Mouse (Mus musculus): ENCODE results near the gene Rpl29. TPM values are rescaled to one million over a fixed set of nuclear protein-coding genes. Genes with fewer than 3 reads are reported as not detected.

The Rpl29 gene
- 716 and 732 TPM in 2 replicates for polyA plus RNA-seq (2016; fragmentation: Nextera tagmentation; extraction: Ambion mirVana)

DNA sequence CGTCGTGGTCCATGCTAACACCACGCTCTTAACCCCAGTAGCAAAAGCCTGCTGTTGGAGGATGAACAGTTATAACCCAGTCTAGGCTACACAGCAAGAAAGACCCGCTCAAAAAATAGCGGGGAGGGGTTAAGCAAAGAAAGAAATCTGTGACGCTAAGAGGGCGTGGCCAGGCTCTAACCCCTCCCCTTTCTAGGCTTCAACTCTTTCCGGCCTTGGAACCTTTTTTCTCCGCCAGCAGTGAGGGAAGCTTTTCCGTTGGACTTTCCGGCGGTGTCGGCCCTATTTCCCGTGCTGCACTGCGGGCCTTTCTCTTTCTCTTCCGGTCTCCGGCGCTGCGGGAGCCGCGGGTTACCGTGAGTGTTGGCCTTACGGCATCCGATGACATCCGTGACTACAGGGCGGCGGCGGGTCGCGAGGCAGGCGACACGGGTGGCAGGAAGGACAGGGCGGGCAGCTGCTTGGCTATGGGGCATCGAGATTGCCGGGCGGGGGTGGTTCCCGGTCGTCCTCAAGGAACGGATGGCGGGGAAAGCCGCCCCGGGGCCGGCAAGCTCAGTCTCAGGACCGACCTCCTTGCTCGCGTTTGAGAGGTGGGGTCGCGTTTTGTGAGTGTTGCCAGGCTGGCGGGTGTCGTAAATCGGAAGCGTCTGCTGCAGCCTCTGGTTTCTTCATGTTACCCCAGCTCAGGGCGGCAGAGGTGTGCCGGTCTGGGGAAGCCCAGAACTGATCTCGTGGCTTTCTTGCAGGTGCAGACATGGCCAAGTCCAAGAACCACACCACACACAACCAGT, at the start of gene Rpl29:
TSS of gene Rpl29 (plus strand) at position 234 of the 794 bp plus-strand sequence.
- no peaks in the 10 kb centered on the region for H3K9me3 ChIP-seq
- H3K36me3 ChIP-seq = peaks cover 33% of the 10 kb centered on the region
- peaks cover 12% of the 10 kb centered on the region for H3K4me1 ChIP-seq
- peak; percentile 94 for ATAC-seq (ENCODE audit: low FRiP score, low read depth)
- H3K4me2 ChIP-seq (replicated peaks) = peak within 1 kb of the TSS; percentile 82
- peak within 1 kb of the TSS; percentile 95 for H3K27ac ChIP-seq (replicated peaks)
- under 1% methylated on average over 55 of the region's 55 CpGs for WGBS
- H3K9ac ChIP-seq (replicated peaks) = peak within 1 kb of the TSS; percentile 99
- H3K27me3 ChIP-seq = no peaks in the 10 kb centered on the region
- peak within 1 kb of the TSS; percentile 77 for H3K4me3 ChIP-seq

DNA sequence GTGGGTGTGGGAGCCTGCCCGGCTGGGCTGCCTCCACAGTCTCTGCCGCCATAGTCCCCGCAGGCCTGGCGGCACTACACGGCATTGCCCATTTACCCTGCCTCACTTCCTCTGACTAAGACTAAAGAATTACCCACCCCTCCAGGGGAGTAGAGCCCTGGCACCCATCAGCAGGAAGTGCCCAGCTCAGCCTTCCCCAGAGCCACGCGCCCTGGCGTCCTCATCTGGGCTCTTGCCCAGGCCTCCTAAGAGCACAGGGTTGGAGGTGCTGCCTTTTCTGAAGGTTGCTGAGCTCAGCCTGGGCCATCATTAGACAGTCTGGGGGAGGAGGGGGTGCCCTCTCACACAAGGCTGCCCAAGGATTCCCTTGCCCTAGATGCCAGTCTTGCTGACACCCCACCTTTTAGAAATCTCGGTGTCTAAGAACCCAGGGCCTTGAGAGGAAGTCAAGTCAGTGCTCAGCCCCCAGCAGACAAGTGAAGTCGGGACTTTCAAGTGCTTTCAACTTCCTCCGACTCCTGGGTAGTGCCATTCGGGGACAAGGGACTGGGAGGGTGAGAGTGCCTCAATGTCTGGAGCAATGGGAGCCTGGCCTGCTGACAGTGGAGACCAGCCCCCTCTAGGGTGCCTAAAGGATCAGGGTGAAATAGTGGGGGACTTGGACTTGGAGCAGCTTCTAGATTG, 42.9 kb upstream of the Rpl29 start:
- Histone ChIP-seq H3K4me3 (no peak overlapping the region), H3K9ac (replicated peaks) (no peak overlapping the region), H3K27ac (replicated peaks) (no peak overlapping the region), H3K4me2 (replicated peaks) (no peak overlapping the region), H3K4me1 (peaks cover 29% of the 10 kb centered on the region), H3K9me3 (no peaks in the 10 kb centered on the region), H3K27me3 (no peaks in the 10 kb centered on the region), H3K36me3 (no peaks in the 10 kb centered on the region)
- no peak for ATAC-seq (ENCODE audit: low FRiP score, low read depth)
- WGBS = 88% methylated on average over 12 of the region's 12 CpGs

DNA sequence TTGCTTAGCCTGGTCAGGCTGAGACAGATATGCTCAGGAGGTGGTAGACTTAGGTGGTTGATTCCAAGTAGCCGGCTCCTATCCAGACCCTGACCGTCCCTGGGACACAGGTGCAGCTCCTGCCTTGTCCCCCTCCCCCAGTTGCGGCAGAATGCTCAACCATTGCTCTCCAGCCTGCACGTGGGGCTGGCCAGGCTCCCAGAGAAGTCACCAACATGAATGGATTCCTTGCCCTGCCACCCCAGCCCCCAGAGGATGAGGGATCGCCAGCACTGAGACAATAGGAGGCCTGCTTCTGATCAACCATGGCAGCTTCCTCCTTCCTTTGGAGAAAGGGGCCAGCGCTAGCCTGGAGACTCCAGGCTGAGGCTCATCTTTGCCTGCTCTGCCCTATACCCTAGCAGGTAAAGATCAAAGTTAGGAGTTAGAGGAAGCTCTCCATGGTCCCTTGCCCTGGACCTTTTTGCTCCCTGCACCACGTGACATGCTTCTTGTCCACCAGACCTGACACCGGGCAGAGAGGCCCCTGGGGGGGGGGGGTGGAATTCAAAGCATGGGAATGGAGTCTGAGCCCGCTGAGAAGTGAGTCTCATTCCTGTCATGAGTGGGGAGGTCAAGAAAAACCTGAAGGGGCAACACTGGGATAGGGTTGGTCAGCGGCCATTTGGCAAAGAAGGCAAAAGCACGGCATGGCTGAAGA, 36.3 kb upstream of the Rpl29 start:
- 83% methylated on average over 11 of the region's 11 CpGs for WGBS
- H3K36me3 ChIP-seq = no peaks in the 10 kb centered on the region
- H3K9me3 ChIP-seq = no peaks in the 10 kb centered on the region
- peaks cover 23% of the 10 kb centered on the region for H3K4me1 ChIP-seq
- no peak overlapping the region for H3K27ac ChIP-seq (replicated peaks)
- no peak overlapping the region for H3K4me3 ChIP-seq
- H3K27me3 ChIP-seq = no peaks in the 10 kb centered on the region
- ATAC-seq (ENCODE audit: low FRiP score, low read depth) = no peak
- no peak overlapping the region for H3K4me2 ChIP-seq (replicated peaks)
- no peak overlapping the region for H3K9ac ChIP-seq (replicated peaks)

DNA sequence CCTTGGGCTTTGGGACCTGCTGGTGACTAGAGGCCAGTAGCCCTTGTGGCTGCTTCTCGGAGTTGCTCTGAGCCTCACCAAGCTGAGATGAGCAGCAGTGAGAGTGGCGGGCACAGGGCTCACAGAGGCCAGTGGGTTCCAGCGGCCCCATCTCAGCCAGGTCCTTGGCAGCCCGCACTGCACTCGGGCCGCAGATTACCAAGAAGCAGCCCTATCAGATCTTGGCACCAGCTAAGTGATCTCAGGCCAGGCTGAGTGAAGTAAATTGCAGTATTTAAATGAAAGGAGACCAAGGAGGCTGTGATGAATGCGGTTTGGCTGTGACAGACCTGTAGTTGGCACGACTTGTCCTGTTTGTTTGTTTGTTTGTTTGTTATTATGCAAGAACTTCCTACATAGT, 35.7 kb upstream of the Rpl29 start:
- Histone ChIP-seq H3K27me3 (no peaks in the 10 kb centered on the region), H3K4me2 (replicated peaks) (no peak overlapping the region), H3K9me3 (no peaks in the 10 kb centered on the region), H3K27ac (replicated peaks) (no peak overlapping the region), H3K9ac (replicated peaks) (no peak overlapping the region), H3K36me3 (no peaks in the 10 kb centered on the region), H3K4me3 (no peak overlapping the region), H3K4me1 (peaks cover 23% of the 10 kb centered on the region)
- ATAC-seq (ENCODE audit: low FRiP score, low read depth) = no peak
- WGBS = 89% methylated on average over 8 of the region's 8 CpGs

DNA sequence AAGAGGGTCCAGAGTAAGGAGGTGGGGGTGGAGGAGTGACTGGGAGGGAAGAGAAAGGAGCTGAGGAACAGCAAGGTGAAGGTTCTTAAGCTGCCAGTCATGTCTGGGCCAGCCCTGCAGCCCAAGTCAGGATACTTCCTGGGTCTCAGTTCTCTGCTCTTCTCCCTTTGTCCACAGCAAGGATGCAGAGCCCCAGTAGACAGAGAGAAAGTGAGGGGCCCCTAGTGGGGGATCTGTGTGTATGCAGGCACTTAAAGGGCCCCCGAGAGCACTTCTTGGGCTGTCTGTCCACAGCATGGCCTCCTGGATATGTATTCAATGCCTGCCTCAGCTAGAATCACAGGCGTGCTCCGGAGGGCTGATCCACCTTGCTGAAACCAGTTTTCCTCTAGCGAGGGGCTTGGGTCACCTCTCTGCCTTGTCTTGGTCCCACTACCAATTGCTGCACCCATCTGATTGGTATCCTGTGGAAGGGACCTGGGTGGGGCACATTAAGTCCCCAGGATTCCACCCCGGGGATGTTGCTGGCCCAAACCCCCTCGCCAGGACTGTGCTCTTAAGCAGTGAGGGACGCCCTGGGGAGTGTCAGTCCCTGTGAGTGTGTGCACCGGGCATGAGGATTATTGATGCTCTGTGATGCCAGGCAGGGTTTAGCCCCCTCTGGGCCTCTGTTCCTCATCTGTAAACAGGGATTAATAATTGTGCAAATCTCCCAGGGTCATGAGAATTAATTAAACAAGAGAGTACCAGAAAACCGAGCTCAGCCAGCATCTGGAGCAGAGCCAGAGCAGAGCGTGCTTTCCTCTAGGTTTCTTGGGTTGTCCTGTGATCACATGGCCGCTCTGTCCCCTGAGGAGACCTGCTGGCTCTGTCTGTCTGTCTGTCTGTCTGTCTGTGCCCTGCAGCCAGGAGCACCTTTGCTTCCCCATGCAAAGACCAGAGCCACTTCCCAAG, 34.3 kb upstream of the Rpl29 start:
- Histone ChIP-seq H3K9ac (replicated peaks) (no peak overlapping the region), H3K4me3 (no peak overlapping the region), H3K36me3 (no peaks in the 10 kb centered on the region), H3K27ac (replicated peaks) (peak overlapping the region; percentile 40; the same call in 1 of the 2 replicates), H3K27me3 (no peaks in the 10 kb centered on the region), H3K9me3 (no peaks in the 10 kb centered on the region), H3K4me2 (replicated peaks) (no peak overlapping the region), H3K4me1 (peaks cover 23% of the 10 kb centered on the region)
- WGBS = 37% methylated on average over 11 of the region's 11 CpGs
- ATAC-seq (ENCODE audit: low FRiP score, low read depth) = peak; percentile 47

DNA sequence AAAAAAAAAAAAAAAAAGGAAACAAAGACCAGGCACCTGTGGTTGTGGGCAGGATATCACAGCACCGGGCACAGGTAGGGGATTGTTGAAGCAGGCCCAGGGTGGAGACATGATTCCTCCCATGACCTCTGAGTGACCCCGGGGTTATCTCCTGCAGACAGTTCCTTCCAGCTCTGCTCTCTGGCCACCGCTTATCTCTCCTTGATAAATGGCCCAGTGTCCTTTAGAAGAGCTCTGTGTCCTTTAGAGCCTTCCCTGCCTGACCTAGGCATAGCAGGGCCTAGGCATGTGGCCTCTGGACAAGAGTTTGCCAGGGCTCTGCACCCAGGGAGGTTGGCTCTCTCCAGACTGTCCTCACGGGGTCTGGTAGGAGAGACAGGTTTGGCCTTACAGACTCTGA, 31.5 kb upstream of the Rpl29 start:
- no peak for ATAC-seq (ENCODE audit: low FRiP score, low read depth)
- Histone ChIP-seq H3K4me1 (peaks cover 20% of the 10 kb centered on the region), H3K27ac (replicated peaks) (no peak overlapping the region)

DNA sequence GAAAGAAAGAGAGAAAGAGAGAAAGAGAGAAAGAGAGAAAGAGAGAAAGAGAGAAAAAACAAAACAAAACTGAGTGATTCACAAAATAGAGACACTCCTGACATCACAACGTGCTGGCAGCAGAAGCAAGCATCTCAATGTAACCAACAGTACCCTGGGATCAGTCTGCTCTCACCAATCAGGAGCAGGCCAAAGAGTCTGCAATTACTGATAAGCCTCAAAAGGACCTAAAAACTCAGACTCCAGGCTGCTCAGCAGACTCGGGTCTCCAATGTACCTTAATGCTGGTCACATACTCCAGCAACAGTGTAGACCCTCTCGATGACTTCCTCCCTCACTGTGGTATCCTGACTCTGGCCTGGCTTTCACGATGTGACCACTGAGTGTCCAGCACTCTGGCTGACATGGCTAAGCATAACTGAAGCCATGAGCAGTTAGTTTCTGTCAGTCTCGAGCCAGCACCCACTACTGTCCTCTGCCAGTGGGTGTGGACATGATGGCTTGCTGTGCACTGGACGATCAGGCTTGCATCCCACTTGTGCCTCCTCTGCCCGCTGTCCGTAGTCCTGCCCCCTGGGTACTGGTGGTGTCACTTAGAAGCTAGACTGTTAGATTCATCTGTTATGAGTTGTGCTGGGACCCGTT, 30.5 kb upstream of the Rpl29 start:
- H3K27me3 ChIP-seq = no peaks in the 10 kb centered on the region
- H3K9ac ChIP-seq (replicated peaks) = no peak overlapping the region
- H3K27ac ChIP-seq (replicated peaks) = no peak overlapping the region
- no peak for ATAC-seq (ENCODE audit: low FRiP score, low read depth)
- no peaks in the 10 kb centered on the region for H3K36me3 ChIP-seq
- no peak overlapping the region for H3K4me2 ChIP-seq (replicated peaks)
- no peak overlapping the region for H3K4me3 ChIP-seq
- peaks cover 13% of the 10 kb centered on the region for H3K4me1 ChIP-seq
- 80% methylated on average over 9 of the region's 9 CpGs for WGBS
- H3K9me3 ChIP-seq = no peaks in the 10 kb centered on the region

More for the DNA sequence above, 31.5 kb upstream of the Rpl29 start:
- Histone ChIP-seq H3K27me3 (no peaks in the 10 kb centered on the region), H3K9ac (replicated peaks) (no peak overlapping the region), H3K4me3 (no peak overlapping the region), H3K9me3 (no peaks in the 10 kb centered on the region), H3K4me2 (replicated peaks) (no peak overlapping the region), H3K36me3 (no peaks in the 10 kb centered on the region)
- 88% methylated on average over 4 of the region's 4 CpGs for WGBS

DNA sequence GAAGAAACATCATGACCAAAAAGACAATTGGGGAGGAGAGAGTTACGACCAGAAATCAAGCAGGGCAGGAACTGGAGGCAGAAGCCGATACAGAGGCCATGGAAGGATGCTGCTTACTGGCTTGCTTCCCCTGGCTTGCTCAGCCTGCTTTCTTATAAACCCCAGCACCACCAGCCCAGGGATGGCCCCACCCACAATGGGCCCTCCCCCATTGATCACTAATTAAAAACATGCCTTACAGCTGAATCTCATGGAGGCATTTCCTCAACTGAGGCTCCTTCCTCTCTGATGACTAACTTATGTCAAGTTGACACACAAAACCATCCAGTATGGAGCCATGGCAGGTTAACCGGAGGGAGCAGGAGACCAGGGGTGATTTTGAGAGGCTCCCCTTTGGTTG, 29.4 kb upstream of the Rpl29 start:
- no peak overlapping the region for H3K9ac ChIP-seq (replicated peaks)
- peaks cover 7% of the 10 kb centered on the region for H3K4me1 ChIP-seq
- no peak for ATAC-seq (ENCODE audit: low FRiP score, low read depth)
- H3K9me3 ChIP-seq = no peaks in the 10 kb centered on the region
- no peak overlapping the region for H3K4me2 ChIP-seq (replicated peaks)
- 78% methylated on average over 3 of the region's 3 CpGs for WGBS
- no peaks in the 10 kb centered on the region for H3K36me3 ChIP-seq
- no peak overlapping the region for H3K4me3 ChIP-seq
- no peaks in the 10 kb centered on the region for H3K27me3 ChIP-seq
- H3K27ac ChIP-seq (replicated peaks) = no peak overlapping the region

DNA sequence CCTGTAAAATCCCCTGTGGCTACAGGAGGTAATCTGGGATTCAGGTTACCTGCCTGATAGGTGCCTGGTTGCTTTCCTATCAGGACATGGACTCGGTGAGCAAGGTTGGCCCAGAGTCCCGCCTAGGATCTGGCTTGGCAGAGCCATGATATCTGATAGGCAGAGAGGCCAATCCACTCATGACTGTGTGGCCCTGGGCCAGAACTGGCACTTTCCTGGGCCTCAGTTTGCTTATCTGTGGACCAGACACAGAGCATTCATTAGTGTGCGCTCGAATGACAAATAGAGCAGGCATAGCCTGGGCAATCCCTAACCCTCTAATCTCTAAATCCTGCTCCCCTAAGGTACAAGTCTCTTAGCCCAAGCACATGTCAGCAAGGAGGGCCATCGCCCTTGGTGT, 27.1 kb upstream of the Rpl29 start:
- H3K4me1 ChIP-seq = 0 out of 2 replicates have a peak, but pooled peaks cover 3% of the 10 kb centered on the region
- no peak overlapping the region for H3K4me3 ChIP-seq
- H3K36me3 ChIP-seq = no peaks in the 10 kb centered on the region
- no peak overlapping the region for H3K4me2 ChIP-seq (replicated peaks)
- no peaks in the 10 kb centered on the region for H3K9me3 ChIP-seq
- ATAC-seq (ENCODE audit: low FRiP score, low read depth) = no peak
- no peak overlapping the region for H3K9ac ChIP-seq (replicated peaks)
- no peaks in the 10 kb centered on the region for H3K27me3 ChIP-seq
- H3K27ac ChIP-seq (replicated peaks) = no peak overlapping the region
- WGBS = 86% methylated on average over 5 of the region's 5 CpGs

DNA sequence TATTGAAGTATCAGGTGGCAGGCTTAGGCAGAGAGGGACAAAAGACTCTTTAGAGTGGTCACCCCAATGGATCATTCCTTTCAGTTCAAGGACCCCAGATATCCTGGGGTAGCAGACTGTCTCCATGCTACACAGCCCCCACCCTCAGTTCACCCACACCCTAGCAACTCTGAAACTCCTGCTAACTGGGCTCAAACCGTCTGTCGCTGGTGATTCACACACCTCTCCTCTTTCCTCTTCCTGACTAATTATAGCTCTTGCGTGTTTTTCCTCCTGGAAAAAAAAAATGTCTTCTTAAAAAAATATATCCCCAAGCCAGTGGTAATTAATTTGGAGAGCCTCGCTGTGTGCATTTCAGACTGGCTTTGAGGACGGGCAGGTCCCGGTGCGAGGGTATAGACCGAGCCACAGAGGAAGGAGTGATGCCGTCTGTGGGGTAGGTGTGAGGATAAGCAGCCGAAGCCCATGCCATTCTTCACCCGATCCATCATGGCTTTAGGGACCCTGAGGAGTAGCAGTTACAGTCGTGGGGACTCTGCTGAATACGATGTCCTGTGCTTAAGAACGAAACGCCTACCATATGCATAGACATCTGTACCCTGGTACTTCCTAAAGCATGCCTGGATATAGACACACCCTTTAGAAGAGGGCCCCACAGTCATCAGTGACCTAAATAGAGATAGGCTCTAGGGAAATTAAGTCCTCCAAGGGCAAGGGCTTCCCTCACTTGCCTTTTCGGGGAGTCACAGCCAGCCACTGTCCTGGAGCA, 26.5 kb upstream of the Rpl29 start:
- WGBS = 89% methylated on average over 16 of the region's 16 CpGs
- no peak for ATAC-seq (ENCODE audit: low FRiP score, low read depth)

More for the DNA sequence above, 26.5 kb upstream of the Rpl29 start:
- no peaks in the 10 kb centered on the region for H3K27me3 ChIP-seq
- no peak overlapping the region for H3K9ac ChIP-seq (replicated peaks)
- H3K4me3 ChIP-seq = no peak overlapping the region
- no peak overlapping the region for H3K4me2 ChIP-seq (replicated peaks)
- H3K27ac ChIP-seq (replicated peaks) = no peak overlapping the region
- no peaks in the 10 kb centered on the region for H3K9me3 ChIP-seq
- no peaks in the 10 kb centered on the region for H3K36me3 ChIP-seq
- H3K4me1 ChIP-seq = 0 out of 2 replicates have a peak, but pooled peaks cover 3% of the 10 kb centered on the region
